In the genomic region with DNA sequence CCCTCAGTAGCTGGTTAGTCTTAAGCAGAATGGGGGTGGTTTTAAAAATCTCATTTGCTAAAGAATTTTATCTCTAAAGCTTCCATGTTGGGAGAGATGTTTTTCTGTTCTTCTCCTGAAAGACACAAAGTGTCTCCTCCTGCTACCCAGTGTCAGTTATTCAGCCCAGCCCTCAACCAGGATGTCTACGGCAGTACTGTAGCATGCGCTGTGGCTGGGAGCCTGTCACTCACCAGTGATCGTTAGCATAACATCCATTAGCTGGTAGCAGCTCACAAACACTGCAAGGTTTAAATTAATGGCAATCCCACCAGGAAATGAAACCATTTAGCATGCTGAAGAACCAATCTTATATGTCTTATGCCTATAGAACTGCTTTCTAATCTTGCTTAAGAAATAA, we compare ENCODE assay signal across 18 mouse cellular contexts.
DNase-seq lines count a peak whose midpoint lies in the region; ATAC-seq and TF ChIP-seq lines count a peak whose summit lies in the region.
"Had no signal": no experiment of that assay in that cellular context is flagged by ENCODE, and none has a peak within 500 bp of the region (broad histone marks: within the 10 kb centered on the region; RNA-seq: fewer than 3 reads in every experiment).

No protein-coding gene starts in this region.

- 41% methylated on average over 3 of the region's 3 CpGs for WGBS in forebrain, embryonic 13.5 days
- 53% methylated on average over 3 of the region's 3 CpGs for WGBS in forebrain, embryonic 11.5 days
- WGBS in forebrain, embryonic 16.5 days, result 24% methylated on average over 3 of the region's 3 CpGs
- WGBS in forebrain, embryonic 15.5 days, result 39% methylated on average over 3 of the region's 3 CpGs
- WGBS in hindbrain, embryonic 12.5 days, result 42% methylated on average over 3 of the region's 3 CpGs
- WGBS in hindbrain, embryonic 10.5 days, result 67% methylated on average over 3 of the region's 3 CpGs

- no peak for TF ChIP-seq POLR2A in brain, embryonic 14.5 days (IDR thresholded peaks at IDR 0.05; ENCODE audit: borderline replicate concordance, extremely low read depth, insufficient read depth, insufficient read length, poor library complexity, severe bottlenecking)

- ATAC-seq in forebrain, embryonic 13.5 days, result no peak
- ATAC-seq in forebrain, embryonic 11.5 days (replicated peaks; ENCODE audit: low FRiP score), result no peak
- no peak for ATAC-seq in forebrain, embryonic 16.5 days
- no peak for ATAC-seq in forebrain, embryonic 15.5 days (replicated peaks)
- ATAC-seq in hindbrain, embryonic 12.5 days (ENCODE audit: low FRiP score), result no peak

- peaks cover 52% of the 10 kb centered on the region for H3K4me1 ChIP-seq in forebrain, embryonic 13.5 days
- peaks cover 3% of the 10 kb centered on the region for H3K4me1 ChIP-seq in forebrain, embryonic 11.5 days (replicated peaks; ENCODE audit: control insufficient read depth, insufficient read depth, low read length)
- H3K4me1 ChIP-seq in forebrain, embryonic 16.5 days (replicated peaks; ENCODE audit: control insufficient read depth, insufficient read depth, low read length), result peaks cover 34% of the 10 kb centered on the region
- H3K4me1 ChIP-seq in forebrain, embryonic 15.5 days, result peaks cover 35% of the 10 kb centered on the region
- H3K4me1 ChIP-seq in hindbrain, embryonic 12.5 days, result peaks cover 20% of the 10 kb centered on the region
- peaks cover 22% of the 10 kb centered on the region for H3K4me1 ChIP-seq in hindbrain, embryonic 10.5 days (replicated peaks)

- DNase-seq in forebrain, embryonic 11.5 days (ENCODE audit: low spot score), result no peak
- no peak for DNase-seq in hindbrain, embryonic 10.5 days (ENCODE audit: low spot score)
- peak; percentile 69 for DNase-seq in brain, embryonic 14.5 days (ENCODE audit: low read depth)
- no peak for DNase-seq in urinary bladder, postnatal 36 days (ENCODE audit: low spot score in 2 of 2)
- DNase-seq: adrenal gland, adult 2 months; adrenal gland, postnatal 10 days; adrenal gland, postnatal 25 days; cerebellum, adult 11-12 months; cerebellum, adult 2 months; cerebellum, adult 9-10 months; cerebellum, postnatal 10 days; cerebellum, postnatal 25 days had no signal

- TF ChIP-seq CTCF in brain, embryonic 14.5 days (IDR thresholded peaks at IDR 0.05; ENCODE audit: borderline replicate concordance, extremely low read depth, insufficient read depth, insufficient read length), result no peak

- no peaks in the 10 kb centered on the region for H3K27me3 ChIP-seq in forebrain, embryonic 13.5 days
- no peaks in the 10 kb centered on the region for H3K27me3 ChIP-seq in forebrain, embryonic 11.5 days (ENCODE audit: control insufficient read depth, insufficient read depth, low read length)
- H3K27me3 ChIP-seq in forebrain, embryonic 16.5 days (replicated peaks; ENCODE audit: control insufficient read depth, insufficient read depth, low read length), result no peaks in the 10 kb centered on the region
- H3K27me3 ChIP-seq in forebrain, embryonic 15.5 days, result no peaks in the 10 kb centered on the region
- no peaks in the 10 kb centered on the region for H3K27me3 ChIP-seq in hindbrain, embryonic 12.5 days
- H3K27me3 ChIP-seq in hindbrain, embryonic 10.5 days (ENCODE audit: insufficient read depth, poor library complexity, severe bottlenecking), result no peaks in the 10 kb centered on the region
- H3K27me3 ChIP-seq: embryonic facial prominence, embryonic 12.5 days had no signal

- H3K9ac ChIP-seq in forebrain, embryonic 13.5 days, result no peak overlapping the region
- no peak overlapping the region for H3K9ac ChIP-seq in forebrain, embryonic 11.5 days (ENCODE audit: low read length)
- H3K9ac ChIP-seq in forebrain, embryonic 16.5 days (replicated peaks; ENCODE audit: low read depth, low read length), result no peak overlapping the region
- no peak overlapping the region for H3K9ac ChIP-seq in forebrain, embryonic 15.5 days (replicated peaks)
- H3K9ac ChIP-seq in hindbrain, embryonic 12.5 days, result no peak overlapping the region
- H3K9ac ChIP-seq: embryonic facial prominence, embryonic 12.5 days had no signal

- H3K4me3 ChIP-seq in forebrain, embryonic 13.5 days, result no peak overlapping the region
- no peak overlapping the region for H3K4me3 ChIP-seq in forebrain, embryonic 11.5 days (ENCODE audit: low read depth, low read length)
- no peak overlapping the region for H3K4me3 ChIP-seq in forebrain, embryonic 16.5 days (replicated peaks; ENCODE audit: low read length)
- H3K4me3 ChIP-seq in forebrain, embryonic 15.5 days, result no peak overlapping the region
- no peak overlapping the region for H3K4me3 ChIP-seq in hindbrain, embryonic 12.5 days
- H3K4me3 ChIP-seq in hindbrain, embryonic 10.5 days, result no peak overlapping the region
- H3K4me3 ChIP-seq: embryonic facial prominence, embryonic 10.5 days; embryonic facial prominence, embryonic 12.5 days had no signal

- H3K27ac ChIP-seq in forebrain, embryonic 13.5 days, result peak overlapping the region; percentile 27; the same call in 1 of the 2 replicates
- no peak overlapping the region for H3K27ac ChIP-seq in forebrain, embryonic 11.5 days (ENCODE audit: low read depth, low read length)
- H3K27ac ChIP-seq in forebrain, embryonic 16.5 days (ENCODE audit: low read length), result 0 out of 2 replicates have a peak overlapping the region, but pooled peaks have one; percentile 2
- no peak overlapping the region for H3K27ac ChIP-seq in forebrain, embryonic 15.5 days (replicated peaks)
- 0 out of 2 replicates have a peak overlapping the region, but pooled peaks have one; percentile 31 for H3K27ac ChIP-seq in hindbrain, embryonic 12.5 days
- H3K27ac ChIP-seq in hindbrain, embryonic 10.5 days, result no peak overlapping the region
- H3K27ac ChIP-seq: embryonic facial prominence, embryonic 10.5 days; embryonic facial prominence, embryonic 12.5 days had no signal

- H3K9me3 ChIP-seq in forebrain, embryonic 13.5 days (replicated peaks), result no peaks in the 10 kb centered on the region
- H3K9me3 ChIP-seq in forebrain, embryonic 11.5 days (ENCODE audit: control insufficient read depth, low read length), result no peaks in the 10 kb centered on the region
- H3K9me3 ChIP-seq in forebrain, embryonic 16.5 days (ENCODE audit: control insufficient read depth, low read length), result no peaks in the 10 kb centered on the region
- no peaks in the 10 kb centered on the region for H3K9me3 ChIP-seq in forebrain, embryonic 15.5 days
- no peaks in the 10 kb centered on the region for H3K9me3 ChIP-seq in hindbrain, embryonic 12.5 days (replicated peaks)
- H3K9me3 ChIP-seq in hindbrain, embryonic 10.5 days, result no peaks in the 10 kb centered on the region
- H3K9me3 ChIP-seq: embryonic facial prominence, embryonic 10.5 days; embryonic facial prominence, embryonic 12.5 days had no signal

- H3K4me2 ChIP-seq in forebrain, embryonic 13.5 days, result no peak overlapping the region
- H3K4me2 ChIP-seq in forebrain, embryonic 11.5 days (ENCODE audit: low read depth, low read length, severe bottlenecking), result no peak overlapping the region
- no peak overlapping the region for H3K4me2 ChIP-seq in forebrain, embryonic 16.5 days (ENCODE audit: low read length)
- no peak overlapping the region for H3K4me2 ChIP-seq in forebrain, embryonic 15.5 days (replicated peaks)
- H3K4me2 ChIP-seq in hindbrain, embryonic 12.5 days (replicated peaks), result no peak overlapping the region
- H3K4me2 ChIP-seq: embryonic facial prominence, embryonic 12.5 days had no signal

- H3K36me3 ChIP-seq in forebrain, embryonic 13.5 days (ENCODE audit: poor library complexity, severe bottlenecking), result no peaks in the 10 kb centered on the region
- no peaks in the 10 kb centered on the region for H3K36me3 ChIP-seq in forebrain, embryonic 11.5 days (ENCODE audit: control insufficient read depth, insufficient read depth, low read length)
- H3K36me3 ChIP-seq in forebrain, embryonic 16.5 days (ENCODE audit: control insufficient read depth, insufficient read depth), result no peaks in the 10 kb centered on the region
- no peaks in the 10 kb centered on the region for H3K36me3 ChIP-seq in forebrain, embryonic 15.5 days
- H3K36me3 ChIP-seq in hindbrain, embryonic 12.5 days, result no peaks in the 10 kb centered on the region
- no peaks in the 10 kb centered on the region for H3K36me3 ChIP-seq in hindbrain, embryonic 10.5 days
- H3K36me3 ChIP-seq: embryonic facial prominence, embryonic 10.5 days; embryonic facial prominence, embryonic 12.5 days had no signal

Comparison
In these comparisons a context has a peak if more than half of its experiments do, and no peak if none do; other contexts are left out.
1. H3K27ac ChIP-seq: peak in forebrain, embryonic 13.5 days (single experiment), forebrain, embryonic 16.5 days (single experiment) and hindbrain, embryonic 12.5 days (single experiment); none in forebrain, embryonic 11.5 days (single experiment), forebrain, embryonic 15.5 days (single experiment) and hindbrain, embryonic 10.5 days (single experiment).